Mouse (Mus musculus): ENCODE measurements around the gene Car11.

The Car11 gene

DNA sequence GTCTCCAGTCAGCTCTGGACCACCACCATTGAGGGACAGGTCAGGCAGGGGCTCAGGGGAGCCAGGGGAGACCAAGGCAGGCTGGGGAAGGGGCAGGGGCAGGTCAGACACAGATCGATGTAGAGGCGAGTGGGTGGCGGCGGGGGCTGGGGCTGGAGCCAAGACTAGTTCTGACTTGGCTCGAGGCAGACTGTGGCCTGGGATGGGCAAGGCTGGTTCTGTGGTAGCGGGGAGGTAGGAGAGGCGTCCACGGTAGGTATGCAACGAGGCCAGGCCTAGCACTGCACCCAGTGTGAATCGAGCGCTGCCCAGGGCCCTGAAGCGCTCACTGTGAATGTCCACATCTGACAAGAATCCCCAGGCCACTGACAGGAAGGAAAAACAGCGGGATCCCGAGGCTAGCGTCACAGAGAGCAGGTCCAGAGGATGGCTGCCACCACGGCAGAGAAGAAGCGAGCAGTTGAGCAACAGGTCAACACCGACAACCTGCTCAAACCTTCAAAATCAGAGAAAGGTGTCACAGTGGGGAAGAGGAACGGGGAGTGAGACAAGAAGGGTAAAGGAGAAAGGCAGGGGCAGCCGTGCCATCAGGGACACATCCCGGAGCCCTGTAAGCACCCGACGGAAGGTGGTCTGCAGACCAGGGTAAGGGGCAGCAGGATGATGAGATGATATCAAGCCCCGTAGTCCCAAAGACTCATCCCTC lies 11.8 kb downstream of the Car11 start:
- DNase-seq: no peak

GRCm38 (mm10) chr7:45712022-45712757 lies 12.5 kb downstream of the Car11 start:
- no peak for DNase-seq

- DNase-seq: no peak
These were observed 13.8 kb downstream of the Car11 start for GRCm38 (mm10) chr7:45713396-45713795.

GRCm38 (mm10) chr7:45713881-45714520 lies 14.4 kb downstream of the Car11 start:
- no peak for DNase-seq

GRCm38 (mm10) chr7:45714630-45715089 lies 15.0 kb downstream of the Car11 start:
- no peak for DNase-seq

DNA sequence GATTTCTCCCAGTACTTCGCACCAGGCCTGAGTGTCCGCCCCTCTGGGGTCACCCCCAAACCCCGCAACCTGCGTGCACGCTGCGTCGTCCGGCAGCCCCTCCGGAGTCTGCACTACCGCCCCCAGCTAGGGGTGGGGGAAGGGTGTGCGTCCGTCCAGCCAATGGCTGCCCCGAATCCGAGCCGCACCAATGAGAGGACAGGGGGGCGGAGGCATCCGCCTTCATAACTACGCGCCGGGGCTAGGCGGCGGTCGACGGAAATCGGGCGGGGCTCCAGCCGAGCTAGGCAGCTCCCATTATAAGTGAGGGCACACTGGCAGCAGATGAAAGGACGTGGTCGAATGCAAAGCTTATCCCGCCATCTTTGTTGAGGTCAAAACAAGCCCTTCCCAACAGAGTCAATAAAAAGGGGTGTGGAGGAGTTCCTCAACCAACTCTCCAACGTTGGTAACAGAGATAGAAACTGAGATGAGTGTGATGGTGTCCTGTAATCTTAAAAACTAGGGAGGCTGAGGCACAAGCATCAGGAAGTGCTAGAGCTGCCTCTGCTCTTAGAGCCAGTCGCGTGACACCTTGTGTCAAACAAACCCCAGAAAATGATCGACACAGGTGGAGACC lies 15.6 kb downstream of the Car11 start, which contains the start of gene Rpl18:
Gene Rpl18 (plus strand): TSS at position 368 of the 619 bp plus-strand sequence.
- DNase-seq: peak; percentile 99

DNA sequence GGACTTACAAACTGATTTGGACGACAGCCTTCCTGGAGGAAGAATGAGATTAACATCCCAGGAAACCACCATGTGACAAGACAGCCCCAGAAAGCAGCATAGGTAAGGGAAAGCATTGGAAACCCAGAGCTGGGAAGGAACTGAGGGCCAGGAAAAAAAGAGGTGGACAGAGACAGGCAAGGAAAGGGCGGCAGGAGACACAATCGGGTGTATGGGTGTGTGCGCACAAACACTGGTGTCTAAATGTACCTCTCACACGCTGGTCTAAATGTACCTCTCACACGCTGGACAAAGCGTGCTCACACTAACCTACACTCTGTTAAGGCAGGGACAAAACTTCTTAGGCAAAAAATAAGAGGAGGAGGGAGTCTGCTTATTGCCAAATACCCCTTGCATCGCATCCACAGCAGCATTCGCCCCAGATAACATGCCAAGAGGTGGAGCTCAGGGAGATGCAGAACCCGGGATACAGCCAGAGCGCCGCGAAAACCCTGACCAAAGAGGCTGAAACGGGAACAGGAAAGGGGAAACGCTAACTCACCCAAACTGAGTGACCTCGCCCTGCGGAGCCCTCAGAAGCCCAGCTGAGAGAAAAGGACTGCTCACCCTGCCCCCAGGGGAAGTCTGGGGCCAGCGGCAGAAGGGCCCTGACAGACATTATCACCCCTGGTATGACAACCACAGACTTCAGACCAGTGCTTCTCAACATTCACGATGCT lies 16.3 kb downstream of the Car11 start:
- DNase-seq: no peak

- DNase-seq: no peak
These were observed 16.8 kb downstream of the Car11 start for GRCm38 (mm10) chr7:45716460-45716857.

- no peak for DNase-seq
These were observed 17.6 kb downstream of the Car11 start for GRCm38 (mm10) chr7:45716952-45717917.

DNA sequence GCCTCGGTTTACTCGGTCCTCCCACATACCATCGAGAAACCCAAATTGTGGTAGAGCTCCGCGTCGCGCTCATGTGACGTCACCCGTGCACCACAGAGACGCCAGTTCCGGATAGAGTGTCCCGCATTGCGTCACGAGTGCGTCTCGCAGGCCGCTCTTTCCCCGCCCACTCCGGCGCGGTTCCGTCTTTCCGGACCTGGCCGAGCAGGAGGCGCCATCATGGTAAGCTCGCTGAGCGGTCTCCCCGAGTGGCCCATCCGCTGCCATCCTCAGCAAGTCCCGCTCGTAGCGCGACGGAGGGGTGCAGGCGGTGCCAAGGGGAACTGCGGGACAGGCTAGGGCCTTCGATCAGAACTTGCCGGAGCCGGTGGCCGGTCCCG lies 18.3 kb downstream of the Car11 start, which contains the start of gene Sphk2:
Gene Sphk2 (minus strand): TSS at position 85 of the 380 bp plus-strand sequence.
- DNase-seq: peak; percentile 98

GRCm38 (mm10) chr7:45718331-45718730 lies 18.7 kb downstream of the Car11 start:
- DNase-seq: no peak

GRCm38 (mm10) chr7:45719180-45719579 lies 19.5 kb downstream of the Car11 start:
- no peak for DNase-seq

DNA sequence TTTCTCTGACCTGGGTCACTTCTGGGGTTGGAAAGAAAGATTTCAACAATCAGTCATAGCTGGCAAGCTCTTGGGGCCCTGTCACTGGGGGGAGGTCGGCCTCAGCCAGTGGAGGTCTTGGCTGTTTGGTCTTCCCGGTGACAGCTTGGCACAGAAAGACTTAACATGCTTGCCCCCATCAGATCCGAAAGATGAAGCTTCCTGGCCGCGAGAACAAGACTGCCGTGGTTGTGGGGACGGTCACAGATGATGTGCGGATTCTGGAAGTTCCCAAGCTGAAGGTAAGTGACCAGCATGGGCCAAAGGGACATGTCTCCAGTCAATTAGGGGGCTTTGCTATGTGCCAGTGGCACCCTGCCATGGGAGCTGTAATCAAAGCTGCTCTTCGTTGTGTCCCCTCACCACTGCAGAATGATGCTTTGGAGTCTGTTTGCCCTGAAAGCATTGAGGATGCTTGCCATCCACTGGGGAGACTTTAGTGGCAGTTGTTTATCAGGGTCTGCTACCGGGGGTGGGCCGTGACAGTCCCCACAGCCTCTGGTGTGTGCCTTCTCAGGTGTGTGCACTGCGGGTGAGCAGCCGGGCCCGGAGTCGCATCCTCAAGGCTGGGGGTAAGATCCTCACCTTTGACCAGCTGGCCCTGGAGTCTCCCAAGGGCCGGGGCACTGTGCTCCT lies 20.2 kb downstream of the Car11 start:
- DNase-seq: no peak

DNA sequence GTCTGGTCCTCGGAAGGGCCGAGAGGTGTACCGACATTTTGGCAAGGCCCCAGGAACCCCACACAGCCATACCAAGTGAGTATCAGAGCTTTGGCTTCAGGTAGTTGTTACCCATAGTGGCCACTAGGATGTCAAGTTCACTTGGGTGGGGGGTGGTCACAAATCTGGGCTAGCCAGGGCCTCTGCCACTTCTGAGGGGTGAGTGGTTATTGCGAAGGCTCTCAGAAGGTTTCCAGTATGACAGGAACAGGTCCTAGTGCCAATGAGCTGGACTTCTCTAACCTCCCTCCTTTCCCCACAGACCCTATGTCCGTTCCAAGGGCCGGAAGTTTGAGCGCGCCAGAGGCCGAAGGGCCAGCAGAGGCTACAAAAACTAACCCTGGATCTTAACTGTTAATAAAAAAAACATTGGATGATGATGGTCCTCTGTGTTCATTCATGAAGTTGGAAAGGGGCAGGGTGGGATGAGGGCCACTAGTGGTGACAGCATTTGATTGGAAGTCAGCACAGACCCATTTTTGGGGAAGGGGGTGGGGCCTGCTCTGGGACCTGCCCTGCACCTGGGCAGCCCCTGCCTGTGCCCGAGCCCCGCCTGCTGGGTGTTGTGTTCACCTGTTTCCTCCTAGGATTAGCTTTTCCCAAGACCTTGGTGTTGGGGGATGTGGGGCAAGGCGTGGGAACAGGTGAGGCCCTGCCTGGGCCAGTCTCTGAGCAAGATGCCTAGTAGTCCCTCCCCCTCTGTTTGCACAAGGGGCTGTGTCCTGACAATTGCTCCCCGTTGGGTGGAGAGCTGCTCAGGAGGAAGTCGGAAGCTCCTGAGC lies 21.0 kb downstream of the Car11 start, which contains the start of gene Fam83e:
Gene Fam83e (plus strand): TSS at position 800 of the 821 bp plus-strand sequence.
- DNase-seq: no peak

GRCm38 (mm10) chr7:45721234-45721571 lies 21.6 kb downstream of the Car11 start:
- no peak for DNase-seq

DNA sequence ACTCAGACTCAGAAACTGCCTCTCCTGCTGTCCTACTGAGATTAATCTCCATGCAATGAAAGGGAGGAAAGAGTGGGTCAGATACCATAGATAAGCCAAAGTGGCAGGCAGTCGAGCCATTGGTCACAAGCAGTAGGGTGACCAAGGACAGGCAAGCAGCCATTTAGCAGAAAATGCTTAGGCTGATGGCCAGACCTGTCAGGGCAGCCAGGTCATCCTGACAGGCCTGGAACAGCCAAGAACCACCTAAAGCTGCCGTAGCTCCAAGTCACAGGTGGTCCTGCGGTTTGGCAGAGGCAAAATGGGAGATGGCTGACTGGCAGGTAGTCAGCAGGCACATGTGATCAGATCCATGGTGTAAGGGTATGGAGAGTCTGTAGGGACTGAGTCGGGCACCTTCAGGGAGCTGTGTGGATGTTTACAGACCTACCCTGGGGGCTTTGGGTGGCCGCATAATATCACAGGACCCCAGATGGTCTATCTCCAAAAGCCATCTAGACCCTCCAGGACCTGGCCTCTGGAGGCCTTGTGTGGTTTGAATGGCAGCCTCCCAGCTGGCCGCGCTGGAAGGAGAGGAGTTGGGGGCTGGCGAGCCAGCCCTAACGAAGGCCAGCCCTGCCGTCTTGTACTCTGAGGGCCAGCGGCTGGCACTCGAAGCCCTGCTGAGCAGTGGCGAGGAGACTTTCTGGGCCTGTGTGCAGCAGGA lies 22.2 kb downstream of the Car11 start:
- no peak for DNase-seq

- no peak for DNase-seq
These were observed 22.7 kb downstream of the Car11 start for GRCm38 (mm10) chr7:45722348-45722713.

DNA sequence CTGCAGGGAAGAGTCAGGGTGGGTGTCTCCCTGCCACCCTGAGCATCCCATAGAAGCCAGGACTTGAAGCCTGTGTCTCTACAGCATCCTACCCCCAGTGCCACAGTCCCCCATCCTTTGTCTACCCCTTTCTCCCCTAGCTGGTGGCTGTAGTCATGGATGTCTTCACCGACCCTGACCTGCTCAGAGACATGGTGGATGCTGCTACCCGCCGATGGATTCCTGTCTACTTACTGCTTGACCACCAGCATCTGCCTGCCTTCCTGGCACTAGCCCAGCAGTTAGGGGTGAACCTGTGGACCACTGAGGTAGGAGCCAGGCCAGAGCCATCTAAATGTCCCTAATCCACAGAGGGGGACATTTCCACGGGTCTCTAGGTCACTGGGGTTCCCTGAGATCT lies 23.7 kb downstream of the Car11 start:
- DNase-seq: no peak

DNA sequence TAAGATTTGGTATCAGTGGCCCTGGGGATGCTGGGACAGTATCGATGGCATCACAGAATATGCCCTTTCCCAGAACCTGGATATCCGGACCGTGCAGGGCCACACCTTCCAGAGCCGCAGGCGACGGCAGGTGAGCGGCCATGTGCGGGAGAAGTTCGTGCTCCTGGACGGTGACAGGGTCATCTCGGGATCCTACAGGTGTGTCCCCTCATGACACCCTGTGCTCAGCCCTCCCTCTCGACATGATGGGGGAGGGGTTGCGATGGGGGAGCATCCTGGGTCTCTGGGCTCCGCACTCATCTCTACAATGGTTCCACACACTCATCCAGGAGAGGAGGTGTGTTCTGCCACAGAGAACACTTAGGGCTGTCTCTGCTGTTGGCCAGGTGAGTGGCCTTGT lies 24.1 kb downstream of the Car11 start:
- DNase-seq: no peak

All from thymus, postnatal 14 days (tissue).